Mouse (Mus musculus): ENCODE results near the gene Dtx2.
"Not testable (repeated sequence)": the region's sequence is repeated elsewhere in the genome, so short reads cannot be mapped to it uniquely, and the experiment has no call there.

Dtx2 gene

GRCm38 (mm10) chr5:136026859-136027258, 32.3 kb downstream of the Dtx2 start:
- no peak for DNase-seq (ENCODE audit: low read depth, low spot score)

- no peak for DNase-seq (ENCODE audit: low read depth, low spot score)
These were observed 33.2 kb downstream of the Dtx2 start for GRCm38 (mm10) chr5:136027612-136028311.

- DNase-seq (ENCODE audit: low read depth, low spot score): no peak
These were observed 40.3 kb downstream of the Dtx2 start for GRCm38 (mm10) chr5:136034868-136035267.

- no peak for DNase-seq (ENCODE audit: low read depth, low spot score)
These were observed 40.7 kb downstream of the Dtx2 start for GRCm38 (mm10) chr5:136035285-136035684.

GRCm38 (mm10) chr5:136036667-136037066, 42.1 kb downstream of the Dtx2 start:
- no peak for DNase-seq (ENCODE audit: low read depth, low spot score)

GRCm38 (mm10) chr5:136038258-136039214, 43.9 kb downstream of the Dtx2 start, which contains the start of gene Upk3b:
TSS of gene Upk3b (plus strand) at chr5:136038496.
- no peak for DNase-seq (ENCODE audit: low read depth, low spot score)

- DNase-seq (ENCODE audit: low read depth, low spot score): no peak
These were observed 45.6 kb downstream of the Dtx2 start for GRCm38 (mm10) chr5:136040210-136040609.

GRCm38 (mm10) chr5:136041260-136041659, 46.7 kb downstream of the Dtx2 start:
- DNase-seq (ENCODE audit: low read depth, low spot score): no peak

GRCm38 (mm10) chr5:136041666-136042065, 47.1 kb downstream of the Dtx2 start:
- no peak for DNase-seq (ENCODE audit: low read depth, low spot score)

- no peak for DNase-seq (ENCODE audit: low read depth, low spot score)
These were observed 50.3 kb downstream of the Dtx2 start for GRCm38 (mm10) chr5:136044865-136045264.

GRCm38 (mm10) chr5:136045408-136045807, 50.8 kb downstream of the Dtx2 start:
- no peak for DNase-seq (ENCODE audit: low read depth, low spot score)

GRCm38 (mm10) chr5:136045987-136046386, 51.4 kb downstream of the Dtx2 start:
- DNase-seq (ENCODE audit: low read depth, low spot score): peak; percentile 32

- DNase-seq (ENCODE audit: low read depth, low spot score): not testable (repeated sequence)
These were observed 53.9 kb downstream of the Dtx2 start for GRCm38 (mm10) chr5:136048541-136048940.

GRCm38 (mm10) chr5:136049926-136050325, 55.3 kb downstream of the Dtx2 start:
- DNase-seq (ENCODE audit: low read depth, low spot score): no peak

GRCm38 (mm10) chr5:136051231-136052085, 56.9 kb downstream of the Dtx2 start:
- DNase-seq (ENCODE audit: low read depth, low spot score): no peak

GRCm38 (mm10) chr5:136052861-136053655, 58.5 kb downstream of the Dtx2 start:
- no peak for DNase-seq (ENCODE audit: low read depth, low spot score)

GRCm38 (mm10) chr5:136054301-136055077, 59.9 kb downstream of the Dtx2 start, which contains the start of gene Upk3bl:
TSS of gene Upk3bl (plus strand) at chr5:136054492.
- DNase-seq (ENCODE audit: low read depth, low spot score): no peak

- DNase-seq (ENCODE audit: low read depth, low spot score): no peak
These were observed 61.5 kb downstream of the Dtx2 start for GRCm38 (mm10) chr5:136056062-136056461.

GRCm38 (mm10) chr5:136057085-136057484, 62.5 kb downstream of the Dtx2 start:
- DNase-seq (ENCODE audit: low read depth, low spot score): no peak

GRCm38 (mm10) chr5:136061567-136061966, 67.0 kb downstream of the Dtx2 start:
- DNase-seq (ENCODE audit: low read depth, low spot score): peak; percentile 27
